Comparison of ENCODE assay signal across 19 mouse cellular contexts in genomic region chr16:52100466-52100865, GRCm38 (mm10).
"Had no signal": no experiment of that assay in that cellular context is flagged by ENCODE, and none has a peak within 500 bp of the region (broad histone marks: within the 10 kb centered on the region; RNA-seq: fewer than 3 reads in every experiment).

No protein-coding gene starts in this region.

- H3K4me3 ChIP-seq: limb, embryonic 12.5 days; liver, embryonic 13.5 days; lung, embryonic 15.5 days; megakaryocyte, embryonic 14.5 days; midbrain, embryonic 15.5 days; neural tube, embryonic 12.5 days had no signal

- DNase-seq: layer of hippocampus, adult 9-11 months; layer of hippocampus, postnatal 36 days; liver; liver, embryonic 13.5 days; liver, postnatal 0 days; lung, postnatal 14 days; retina, postnatal 1 day; right cerebral cortex, postnatal 4 days; spleen, adult 18-20 months; thymus, adult 2 months; thymus, postnatal 4 days had no signal

- H3K4me1 ChIP-seq: midbrain, embryonic 15.5 days; neural tube, embryonic 12.5 days had no signal

- H3K27me3 ChIP-seq: limb, embryonic 12.5 days; liver, embryonic 13.5 days; lung, embryonic 15.5 days; megakaryocyte, embryonic 14.5 days; midbrain, embryonic 15.5 days; neural tube, embryonic 12.5 days had no signal

- H3K9ac ChIP-seq: limb, embryonic 12.5 days; liver, embryonic 13.5 days; liver, postnatal 0 days; lung, embryonic 15.5 days; midbrain, embryonic 15.5 days; neural tube, embryonic 12.5 days had no signal

- H3K9me3 ChIP-seq: limb, embryonic 12.5 days; liver, embryonic 13.5 days; lung, embryonic 15.5 days; megakaryocyte, embryonic 14.5 days; midbrain, embryonic 15.5 days; neural tube, embryonic 12.5 days had no signal

- H3K36me3 ChIP-seq: liver, embryonic 13.5 days; midbrain, embryonic 15.5 days had no signal

- H3K4me2 ChIP-seq: limb, embryonic 12.5 days; liver, embryonic 13.5 days; lung, embryonic 15.5 days; midbrain, embryonic 11.5 days; midbrain, embryonic 15.5 days; neural tube, embryonic 12.5 days had no signal

- H3K27ac ChIP-seq: limb, embryonic 12.5 days; liver, embryonic 13.5 days; lung, embryonic 15.5 days; macrophage; midbrain, embryonic 15.5 days; neural tube, embryonic 12.5 days had no signal

- ATAC-seq: intestine, postnatal 0 days; liver, postnatal 0 days; midbrain, embryonic 15.5 days had no signal
